Mouse (Mus musculus): ENCODE results near the gene Mindy4. TPM values are rescaled to one million over a fixed set of nuclear protein-coding genes. Genes with fewer than 3 reads are reported as not detected.

Mindy4 gene
- total RNA-seq, 1 experiment from 2014 or later = 6.0 TPM

- DNase-seq = no peak
Measured at GRCm38 (mm10) chr6:55338934-55339825, 136.0 kb downstream of the Mindy4 start.

- DNase-seq = no peak
Measured at GRCm38 (mm10) chr6:55341688-55342087, 138.5 kb downstream of the Mindy4 start.

GRCm38 (mm10) chr6:55342328-55342727, 139.1 kb downstream of the Mindy4 start:
- DNase-seq = no peak

DNA sequence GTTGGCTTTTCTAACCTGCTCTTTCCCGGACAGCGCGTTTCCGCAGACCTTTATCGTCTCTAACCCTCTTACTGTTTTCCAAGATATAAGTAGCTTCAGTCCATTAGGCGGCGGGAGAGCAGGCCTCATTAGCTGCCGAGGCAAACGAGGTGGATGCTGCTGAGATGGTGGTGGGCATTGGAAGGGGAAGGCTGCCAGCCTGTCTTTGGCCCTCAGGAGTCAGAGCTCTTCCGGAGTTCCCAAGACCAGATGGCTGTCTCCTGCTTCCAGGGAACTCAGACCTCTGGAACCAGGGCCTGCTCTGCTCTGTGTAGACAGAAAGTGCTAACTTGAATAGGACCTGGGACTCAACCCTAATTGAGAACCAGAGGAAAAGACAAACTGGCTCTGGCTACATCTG, 140.3 kb downstream of the Mindy4 start:
- no peak for DNase-seq

DNA sequence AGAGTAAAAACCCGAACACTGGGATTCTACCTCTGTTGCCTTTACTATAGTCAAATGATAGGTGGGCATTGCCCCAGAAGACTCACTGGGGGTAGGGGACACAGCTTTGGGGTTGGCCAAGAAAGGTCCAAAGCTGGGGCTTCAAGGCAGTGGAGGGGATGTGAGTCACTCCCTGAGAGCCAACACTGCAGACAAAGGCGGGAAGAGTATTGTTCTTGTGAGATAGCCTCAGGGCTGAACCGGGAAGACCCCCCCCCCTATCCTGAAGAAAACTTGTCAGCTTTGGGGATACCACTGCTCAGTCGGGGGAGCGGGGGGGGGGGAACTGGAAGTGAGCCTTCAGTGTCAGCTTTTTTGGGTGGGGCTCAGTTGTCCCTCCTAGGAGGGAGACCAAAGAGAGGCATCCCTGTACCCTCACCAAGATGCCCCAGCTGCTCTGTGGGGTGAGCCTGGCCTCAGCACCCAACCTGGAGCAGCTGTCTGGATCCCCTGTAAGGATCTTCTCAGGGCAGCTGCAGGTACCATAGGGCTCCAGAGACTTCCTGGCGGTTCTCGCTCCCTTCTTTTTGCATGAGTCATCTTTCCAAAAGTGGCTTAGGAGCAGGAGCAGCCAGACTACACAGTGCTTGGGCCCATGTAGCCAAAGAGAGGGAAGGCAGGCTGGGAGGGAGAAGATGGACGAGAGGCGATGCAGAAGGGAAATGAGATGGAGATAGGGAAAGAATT, 141.3 kb downstream of the Mindy4 start:
- DNase-seq = no peak

DNA sequence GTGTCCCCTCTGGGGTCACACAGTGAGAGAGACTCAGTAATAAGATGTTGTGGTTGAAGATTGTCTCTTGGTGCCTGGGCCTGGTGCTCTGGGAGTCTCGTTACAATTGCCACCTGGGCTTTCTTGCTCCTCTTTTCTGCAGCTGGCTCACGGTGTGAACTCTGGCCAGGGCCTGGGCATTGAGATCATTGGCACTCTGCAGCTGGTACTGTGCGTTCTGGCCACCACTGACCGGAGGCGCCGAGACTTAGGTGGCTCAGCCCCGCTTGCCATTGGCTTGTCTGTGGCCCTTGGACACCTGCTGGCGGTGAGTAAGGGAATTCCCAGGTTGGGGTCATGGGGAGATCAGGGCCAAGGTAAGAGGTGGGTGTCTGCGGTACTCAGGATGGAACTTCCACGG, 142.1 kb downstream of the Mindy4 start:
- no peak for DNase-seq

DNA sequence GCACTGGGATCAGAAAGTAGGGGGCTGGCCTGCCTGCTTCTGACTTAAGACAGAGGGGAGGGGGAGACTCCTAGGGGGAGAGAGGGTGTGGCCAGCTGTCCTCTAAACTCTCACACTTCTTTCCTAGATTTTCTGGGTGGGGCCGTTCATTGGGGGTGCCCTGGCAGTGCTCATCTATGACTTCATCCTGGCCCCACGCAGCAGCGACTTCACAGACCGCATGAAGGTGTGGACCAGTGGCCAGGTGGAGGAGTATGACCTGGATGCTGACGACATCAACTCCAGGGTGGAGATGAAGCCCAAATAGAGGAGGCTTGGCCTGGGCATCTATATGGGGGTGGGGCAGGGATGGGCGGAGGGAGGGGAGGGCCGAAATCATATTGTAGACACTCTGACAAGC, 143.3 kb downstream of the Mindy4 start:
- no peak for DNase-seq

GRCm38 (mm10) chr6:55347711-55348571, 144.8 kb downstream of the Mindy4 start:
- DNase-seq = no peak

DNA sequence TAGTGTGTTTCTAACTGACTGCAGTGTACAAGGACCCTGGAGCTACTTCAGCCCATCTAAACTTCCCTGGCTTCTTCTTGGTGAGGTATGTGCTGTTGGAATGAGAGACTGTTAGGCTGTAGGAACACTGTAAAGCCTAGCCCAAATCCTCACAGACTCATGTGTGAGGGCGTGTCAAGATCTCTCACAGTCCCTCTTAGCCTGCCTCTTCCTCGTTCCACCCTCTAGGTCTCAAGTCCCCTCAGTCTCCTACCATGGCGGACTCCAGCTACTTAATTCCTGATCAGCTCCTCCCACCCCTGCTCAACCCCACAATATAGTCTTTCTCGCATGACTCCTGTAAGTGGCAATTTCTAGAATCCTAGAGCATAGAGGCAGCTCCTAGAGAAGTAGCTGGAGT, 146.0 kb downstream of the Mindy4 start:
- no peak for DNase-seq

DNA sequence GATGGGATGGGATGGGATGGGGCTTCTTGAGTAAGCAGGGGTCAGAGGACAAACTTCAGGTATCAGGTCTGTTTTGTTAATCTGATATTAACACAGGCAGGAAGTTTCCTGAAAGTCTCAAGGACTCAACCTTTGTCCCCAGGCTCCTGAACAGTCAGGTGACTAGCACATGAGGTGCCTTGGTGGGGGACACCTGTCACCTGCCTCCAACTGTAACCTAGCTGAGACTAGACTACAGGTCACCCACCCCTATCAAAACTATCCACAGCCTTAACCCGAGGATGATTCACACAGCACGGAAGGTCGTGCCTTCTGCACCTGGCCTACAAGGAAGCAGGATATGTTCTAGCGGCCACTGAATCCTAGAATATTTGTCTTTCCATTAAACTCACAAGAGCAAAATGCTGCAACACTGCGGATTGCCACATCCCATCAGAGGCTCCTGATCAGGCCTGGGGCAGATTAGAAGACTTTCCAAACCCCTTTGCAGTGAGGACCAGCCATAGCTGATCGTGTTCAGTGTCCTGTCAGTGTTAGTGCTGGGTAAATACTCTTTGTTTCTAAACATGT, 147.3 kb downstream of the Mindy4 start:
- no peak for DNase-seq

DNA sequence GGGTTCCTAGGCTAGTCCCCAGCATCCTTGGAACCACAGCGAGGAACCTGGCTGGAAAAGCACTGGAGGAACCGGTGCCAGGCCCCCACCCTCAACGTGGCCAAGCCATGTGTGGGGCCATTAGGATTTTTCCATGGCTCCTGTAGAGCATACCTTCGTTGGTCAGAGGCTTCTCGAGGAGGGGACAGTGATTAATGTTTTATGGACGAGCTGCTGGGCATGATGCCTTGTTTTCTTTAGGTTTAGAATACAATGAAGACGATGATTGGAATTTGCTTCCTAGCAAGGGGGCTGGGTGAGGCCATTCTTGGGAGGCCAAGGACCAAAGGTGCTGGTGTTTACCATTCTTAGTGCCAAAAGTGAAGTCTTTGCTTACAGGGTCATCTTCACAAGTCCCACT, 148.5 kb downstream of the Mindy4 start:
- no peak for DNase-seq

DNA sequence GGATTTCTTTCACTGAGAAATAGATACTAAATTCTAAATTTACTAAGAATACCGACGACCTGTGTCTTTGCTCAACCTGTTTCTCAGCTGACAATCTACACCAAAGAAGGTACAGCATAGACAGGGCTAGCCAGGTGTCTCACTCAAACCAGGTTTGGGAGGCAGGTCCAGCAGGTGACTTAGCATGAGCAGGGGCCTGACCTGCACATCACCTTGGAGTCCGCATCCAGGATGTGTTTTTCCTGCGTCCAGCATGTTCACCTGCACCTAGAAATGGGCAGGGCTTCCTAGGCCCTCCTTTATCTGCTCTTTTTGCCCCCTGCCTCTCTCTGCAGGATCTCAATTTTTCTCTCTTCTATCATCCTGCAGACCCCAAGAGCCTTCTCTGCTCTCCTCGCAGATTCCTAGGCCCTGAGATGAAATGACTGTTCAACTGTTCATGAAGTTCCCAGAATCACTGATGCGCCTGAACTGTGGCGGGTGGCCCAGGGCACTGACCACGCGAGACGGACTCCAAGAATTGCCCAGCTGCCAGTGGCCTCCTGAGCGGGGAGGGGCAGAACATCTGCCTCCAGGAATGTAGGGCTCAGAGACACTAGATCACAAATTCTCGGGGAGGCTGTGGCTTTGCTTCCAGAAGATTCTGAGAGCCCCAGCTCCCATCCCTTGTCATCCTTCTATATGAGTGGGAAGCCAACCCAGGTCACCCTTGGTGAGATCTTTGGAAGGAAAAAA, 150.7 kb downstream of the Mindy4 start:
- no peak for DNase-seq

DNA sequence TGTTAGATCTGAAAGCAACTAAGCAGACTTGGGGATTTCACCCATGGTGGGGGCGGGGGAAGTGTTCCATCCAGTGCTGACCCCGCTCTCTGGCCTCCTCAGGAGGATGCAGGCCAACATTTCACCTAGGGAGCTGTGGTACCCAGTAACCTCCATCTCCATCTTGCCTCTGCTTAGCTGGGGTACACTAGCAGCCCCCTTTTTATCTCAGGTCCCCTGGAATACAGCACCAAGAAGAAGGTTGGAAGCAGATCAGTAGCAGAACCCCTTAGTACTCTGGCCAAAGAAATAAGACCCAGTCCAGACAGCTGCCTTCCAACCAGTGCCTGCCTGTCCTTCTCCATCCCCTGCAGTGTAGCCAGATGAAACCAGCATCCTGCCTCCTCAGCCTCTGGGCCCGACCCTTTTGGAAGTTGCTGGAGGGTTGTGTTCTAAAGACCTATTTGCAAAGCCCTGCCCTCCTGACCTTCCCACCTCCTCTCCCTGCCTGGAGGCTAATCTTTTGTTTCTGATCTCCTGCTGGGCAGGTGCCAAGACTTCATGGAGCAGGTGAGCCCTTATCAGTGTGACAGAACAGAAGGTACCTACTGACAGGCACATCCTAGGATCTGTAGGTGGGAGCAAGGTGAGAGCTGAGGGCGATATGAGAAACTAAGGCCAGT, 151.4 kb downstream of the Mindy4 start:
- DNase-seq = no peak

DNA sequence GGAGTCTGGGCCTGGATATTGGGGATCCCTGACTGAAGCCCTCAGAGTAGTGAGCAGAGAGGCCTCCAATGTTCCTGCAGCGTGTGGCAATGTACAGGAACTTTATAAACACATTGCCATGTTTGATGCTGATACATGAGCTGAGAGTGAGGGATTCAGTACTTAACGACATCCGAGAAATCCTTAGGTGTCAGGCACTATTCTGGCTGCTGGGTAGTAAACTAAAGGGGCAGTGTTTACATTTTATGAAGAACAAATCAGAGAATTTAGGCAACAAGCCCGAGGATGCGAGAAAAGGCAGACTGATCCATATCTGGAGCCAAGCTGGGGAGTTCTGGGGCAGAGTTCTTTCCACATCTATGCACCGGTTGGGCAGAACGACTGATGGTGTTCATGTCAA, 152.4 kb downstream of the Mindy4 start:
- no peak for DNase-seq

- DNase-seq = no peak
Measured at GRCm38 (mm10) chr6:55356017-55356703, 153.0 kb downstream of the Mindy4 start.

DNA sequence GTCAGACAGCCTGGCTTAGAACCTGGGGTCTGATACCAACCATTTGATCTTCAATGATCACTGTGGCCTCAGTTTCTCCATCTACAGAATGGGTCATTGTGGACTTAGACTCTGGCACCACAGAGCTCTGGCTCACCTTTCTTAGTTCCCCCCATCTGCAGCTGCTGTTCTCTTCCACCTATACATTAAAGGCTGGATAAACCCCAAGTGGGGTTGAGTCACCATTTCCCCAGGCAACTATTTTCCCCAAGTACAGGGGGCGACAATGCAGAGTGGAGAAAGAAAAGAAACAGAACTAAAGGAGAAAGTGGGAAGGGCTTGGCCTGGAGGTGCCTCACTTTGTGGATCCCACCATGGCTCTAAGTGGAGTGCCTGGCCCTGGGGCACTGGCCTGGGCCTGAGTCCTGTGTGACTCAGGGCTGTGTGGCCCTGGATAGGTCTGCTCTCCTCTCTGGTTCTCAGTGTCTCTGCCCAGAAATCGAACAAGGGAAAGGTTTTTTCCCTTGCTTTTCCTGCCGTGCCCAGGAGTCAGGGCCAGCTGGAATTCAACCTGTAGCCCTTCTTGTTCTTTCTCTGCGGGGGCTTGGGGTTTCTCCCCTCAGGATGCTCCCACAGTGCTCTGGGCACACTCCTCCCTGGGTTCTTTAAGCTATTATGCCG, 153.9 kb downstream of the Mindy4 start:
- DNase-seq = no peak

DNA sequence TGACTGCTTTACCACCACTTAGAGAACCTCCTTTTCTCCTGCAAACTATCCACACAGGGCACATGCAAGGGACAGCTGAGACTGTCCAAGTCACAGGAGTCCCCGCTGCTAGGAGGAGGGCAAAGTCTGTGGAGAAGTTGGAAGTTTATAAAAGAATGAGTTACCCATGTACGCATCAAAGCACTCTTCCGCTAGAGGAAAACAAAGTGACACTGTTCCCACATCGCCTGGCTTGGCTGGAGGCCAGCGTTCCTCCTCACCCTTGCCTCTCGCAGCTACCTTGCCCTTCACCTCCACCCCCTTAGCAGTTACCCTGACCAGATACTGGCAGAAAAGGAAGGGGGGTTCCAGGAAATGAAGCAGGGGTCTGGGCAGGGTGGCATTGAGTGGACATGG, 154.5 kb downstream of the Mindy4 start:
- DNase-seq = peak; percentile 15

DNA sequence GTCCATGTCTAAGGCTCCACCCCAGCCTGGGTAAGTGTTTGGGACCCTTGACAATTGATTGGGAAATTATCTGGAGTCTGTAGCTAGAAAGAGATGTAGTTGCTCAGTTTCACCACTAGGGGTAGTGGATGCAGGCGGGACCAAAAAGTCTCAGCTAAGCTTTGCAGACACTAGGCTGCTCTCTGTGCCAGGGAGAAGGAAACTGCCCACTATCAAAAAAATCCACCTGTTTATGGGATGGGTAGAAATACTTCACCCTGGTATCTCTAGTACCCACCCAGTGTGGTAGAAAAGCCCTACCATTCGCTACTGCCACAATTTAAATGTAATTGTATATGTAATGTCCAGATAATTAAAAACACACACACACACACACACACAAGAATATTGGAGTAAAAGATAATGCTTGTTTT, 155.6 kb downstream of the Mindy4 start:
- DNase-seq = no peak

- DNase-seq = no peak
Measured at GRCm38 (mm10) chr6:55362663-55363062, 159.5 kb downstream of the Mindy4 start.

GRCm38 (mm10) chr6:55367126-55367525, 163.9 kb downstream of the Mindy4 start:
- no peak for DNase-seq
